Mouse (Mus musculus) frontal cortex, postnatal 36 days (tissue): Measurements from ENCODE around the gene Adi1.

Experiments
- DNase-seq, 2 experiments: peaks; one replicate each; pipeline ENCODE4 v3.0.0; 2022; ENCODE audit warnings: low spot score in 2 of 2

Adi1 gene

DNA sequence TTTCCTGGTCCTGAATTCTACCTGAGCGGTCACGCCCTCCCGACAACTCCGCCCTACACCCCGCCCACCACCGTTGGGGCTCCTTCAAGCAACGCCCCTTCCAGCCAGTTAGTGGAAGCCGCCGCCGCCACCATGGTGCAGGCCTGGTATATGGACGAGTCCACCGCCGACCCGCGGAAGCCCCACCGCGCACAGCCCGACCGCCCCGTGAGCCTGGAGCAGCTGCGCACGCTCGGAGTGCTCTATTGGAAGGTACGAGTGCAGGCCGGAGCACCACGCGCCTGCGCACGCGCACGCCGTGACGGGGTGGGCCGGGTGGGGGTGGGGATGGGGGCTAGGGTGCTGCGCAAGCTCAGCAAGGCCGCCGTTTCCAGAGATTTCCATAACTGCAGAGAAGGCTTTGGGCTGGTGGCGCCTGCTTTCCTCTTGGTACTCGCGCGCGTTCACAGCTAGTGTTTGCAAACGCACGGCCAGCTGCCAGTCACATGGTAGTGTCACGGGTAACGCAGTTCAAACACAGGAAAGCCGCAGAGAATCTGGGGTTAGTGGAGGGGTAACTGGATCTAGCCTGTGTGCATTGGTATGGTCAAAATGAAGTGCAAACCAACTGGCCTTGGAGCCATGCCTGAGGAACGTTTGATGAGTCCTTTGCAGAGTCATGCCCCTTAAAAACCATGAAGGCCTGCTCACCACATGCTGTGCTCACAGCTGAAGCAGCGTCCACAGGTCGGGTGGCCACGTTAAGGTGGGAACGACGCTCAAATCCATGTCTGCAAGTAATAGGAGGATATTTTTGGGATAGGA is at the start of gene Adi1:
Adi1 (plus strand) TSS at position 111 of the 804 bp plus-strand sequence.
- DNase-seq = peak; percentile 86 to 89

DNA sequence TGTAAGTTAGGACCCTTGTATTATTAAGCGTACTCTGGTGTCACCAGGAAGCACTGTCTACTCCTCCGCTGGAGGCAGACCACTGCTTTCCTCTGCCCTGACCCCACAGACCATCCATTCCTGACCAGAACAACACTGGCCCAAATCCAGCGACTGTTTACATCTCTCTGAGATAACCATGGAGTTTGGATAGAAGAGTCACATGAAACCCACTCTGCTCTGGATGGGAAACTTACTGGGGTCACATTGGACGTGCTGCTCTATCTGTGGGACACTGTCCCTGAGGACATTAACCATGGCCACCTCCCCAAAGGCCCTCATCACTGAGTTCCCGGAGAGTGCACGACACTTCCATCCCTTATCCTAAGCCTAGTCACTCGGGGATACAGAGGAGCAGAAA is 49.6 kb upstream of the Adi1 start:
- no peak for DNase-seq

GRCm38 (mm10) chr12:28627092-28627491 is 47.9 kb upstream of the Adi1 start:
- DNase-seq = no peak

GRCm38 (mm10) chr12:28628436-28628835 is 46.6 kb upstream of the Adi1 start:
- no peak for DNase-seq

- DNase-seq = no peak
These were observed 39.9 kb upstream of the Adi1 start for GRCm38 (mm10) chr12:28635058-28635534.

DNA sequence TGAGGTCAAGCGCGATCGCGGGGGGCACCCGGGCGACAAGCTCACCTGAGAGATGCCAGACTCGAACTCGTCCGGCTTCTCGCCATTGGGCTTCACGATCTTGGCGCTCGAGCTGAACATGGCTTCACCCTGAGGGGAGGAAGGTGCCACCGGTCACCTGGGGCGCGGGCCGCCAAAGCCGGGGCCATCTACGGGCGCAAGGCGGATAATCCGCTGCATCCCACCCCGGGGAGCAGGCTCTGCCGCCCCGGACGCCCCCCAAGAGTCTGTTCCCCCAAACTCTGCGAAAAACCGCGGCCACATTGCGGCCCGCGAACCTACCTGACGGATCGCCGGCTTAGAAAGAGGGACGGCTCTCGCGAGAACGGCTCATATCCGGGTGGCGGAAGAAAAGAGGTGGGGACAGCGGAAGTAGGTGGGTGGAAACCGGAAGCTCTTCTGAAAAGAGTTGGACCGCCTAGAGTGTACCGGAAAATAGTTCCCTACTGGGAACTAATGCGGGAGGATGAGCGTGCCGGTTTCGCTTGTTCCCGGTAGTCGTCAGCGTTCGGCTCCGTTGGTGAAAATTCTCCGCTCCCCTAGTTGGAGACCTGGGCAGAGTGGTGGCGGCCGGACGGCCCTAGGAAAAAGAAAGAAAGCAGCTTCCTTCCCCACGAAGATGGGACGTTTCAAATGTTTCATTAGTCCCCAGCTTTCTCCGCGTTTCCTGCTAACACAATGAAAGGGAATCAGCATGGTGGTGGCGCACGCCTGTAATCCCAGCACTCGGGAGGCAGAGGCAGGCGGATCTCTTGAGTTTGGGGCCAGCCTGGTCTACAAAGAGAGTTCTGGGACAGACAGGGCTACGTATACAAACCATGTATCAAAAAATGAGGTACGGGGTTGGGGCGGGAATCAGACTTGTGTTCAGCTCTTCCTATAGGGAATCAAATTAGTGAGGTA is 39.2 kb upstream of the Adi1 start, which contains the start of gene Rps7:
Rps7 (minus strand) TSS at position 419 of the 942 bp plus-strand sequence.
- peak; percentile 92 to 95 for DNase-seq

DNA sequence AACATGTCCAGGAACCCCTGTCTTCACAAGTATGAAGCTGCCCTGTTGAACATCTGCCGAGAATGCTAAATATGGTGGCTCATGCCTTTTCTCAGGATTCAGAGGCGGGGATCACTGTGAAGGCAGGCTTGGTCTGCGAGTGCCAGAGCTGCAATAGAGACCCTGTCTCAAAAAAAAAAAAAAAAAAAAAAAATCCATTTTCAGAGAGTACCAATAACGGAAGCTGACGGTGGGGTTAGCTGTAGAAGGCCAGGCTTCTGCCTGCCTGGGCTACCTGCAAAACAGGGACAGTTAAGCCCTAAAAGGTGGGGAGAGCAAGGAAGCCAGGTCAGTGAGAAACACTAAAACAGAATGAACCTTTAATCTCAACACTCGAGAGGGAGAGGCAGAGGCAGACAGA is 38.5 kb upstream of the Adi1 start:
- no peak for DNase-seq

- DNase-seq = no peak
These were observed 36.3 kb upstream of the Adi1 start for GRCm38 (mm10) chr12:28638778-28639177.

GRCm38 (mm10) chr12:28649141-28650110 is 25.6 kb upstream of the Adi1 start, which contains the start of gene Rnaseh1:
Rnaseh1 (plus strand) TSS chr12:28649602.
- DNase-seq = peak; percentile 92

DNA sequence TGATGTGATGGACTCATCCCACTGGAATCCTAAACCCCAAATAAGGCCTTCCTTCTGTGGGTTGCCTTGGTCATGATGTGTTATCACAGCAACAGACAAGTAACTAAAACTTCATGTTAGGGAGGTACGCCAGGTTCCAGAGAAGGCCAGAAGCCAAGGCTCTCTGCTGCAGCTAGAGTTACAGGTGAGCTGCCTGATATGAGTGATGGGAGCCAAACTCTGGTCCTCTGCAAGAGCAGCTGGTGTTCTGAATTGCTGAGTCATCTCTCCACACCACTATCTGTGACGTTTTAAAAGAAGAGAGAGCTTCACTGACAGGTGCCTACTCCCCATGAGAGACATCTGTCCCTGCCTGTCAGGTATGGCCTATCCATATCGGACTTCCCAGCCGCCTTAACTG is 12.4 kb upstream of the Adi1 start:
- no peak for DNase-seq

GRCm38 (mm10) chr12:28666734-28667133 is 8.3 kb upstream of the Adi1 start:
- DNase-seq = no peak

- DNase-seq = no peak
These were observed 7.7 kb upstream of the Adi1 start for GRCm38 (mm10) chr12:28667287-28667686.

DNA sequence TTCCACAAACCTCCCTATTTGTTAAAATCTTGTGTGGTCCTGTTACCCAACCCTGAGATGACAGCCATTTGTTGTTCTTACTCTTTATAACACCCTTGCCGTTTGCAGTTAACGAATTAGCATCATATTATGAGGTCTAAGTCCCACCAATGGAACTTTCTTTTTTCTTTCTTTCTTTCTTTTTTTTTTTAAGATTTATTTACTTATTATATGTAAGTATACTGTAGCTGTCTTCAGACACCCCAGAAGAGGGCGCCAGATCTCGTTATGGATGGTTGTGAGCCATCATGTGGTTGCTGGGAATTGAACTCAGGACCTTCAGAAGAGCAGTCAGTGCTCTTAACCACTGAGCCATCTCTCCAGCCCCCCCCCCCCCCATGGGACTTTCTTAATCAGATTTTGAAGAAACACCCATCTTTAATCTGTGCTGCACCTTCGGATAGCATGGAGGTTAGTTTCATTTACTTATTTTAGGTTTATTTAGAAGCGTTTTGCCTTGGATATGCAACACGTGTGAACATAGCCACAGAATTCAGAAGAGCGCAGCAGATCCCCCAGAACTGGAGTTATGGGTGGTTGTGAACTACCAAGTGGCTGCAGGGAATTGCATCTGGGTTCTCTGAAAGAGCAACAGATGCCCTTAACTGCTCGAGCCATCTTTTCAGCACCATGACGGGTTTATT is 852 bp upstream of the Adi1 start:
- DNase-seq = no peak

- no peak for DNase-seq
These were observed 836 bp downstream of the Adi1 start for GRCm38 (mm10) chr12:28675925-28676209.

DNA sequence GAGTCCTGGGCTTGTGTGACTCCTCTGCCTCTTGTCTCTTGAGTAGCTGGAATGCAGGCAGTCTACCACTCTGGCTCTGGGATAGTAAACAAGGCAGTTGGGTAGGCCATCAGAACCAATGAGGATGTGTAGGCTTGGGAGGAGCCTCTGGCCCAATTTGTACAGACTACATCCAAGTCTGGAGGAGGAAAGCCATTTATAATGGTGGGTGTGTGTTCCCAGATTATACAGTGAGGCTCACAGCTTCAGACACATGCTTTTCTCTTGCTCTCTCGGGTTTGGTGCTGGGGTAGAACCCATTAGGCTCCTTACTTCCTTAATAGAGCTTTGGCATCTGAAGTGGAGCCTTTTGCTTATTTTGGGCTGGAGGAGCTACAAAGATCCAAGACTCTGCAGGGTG is 9.6 kb downstream of the Adi1 start:
- no peak for DNase-seq

GRCm38 (mm10) chr12:28685771-28686170 is 10.7 kb downstream of the Adi1 start:
- DNase-seq = no peak

DNA sequence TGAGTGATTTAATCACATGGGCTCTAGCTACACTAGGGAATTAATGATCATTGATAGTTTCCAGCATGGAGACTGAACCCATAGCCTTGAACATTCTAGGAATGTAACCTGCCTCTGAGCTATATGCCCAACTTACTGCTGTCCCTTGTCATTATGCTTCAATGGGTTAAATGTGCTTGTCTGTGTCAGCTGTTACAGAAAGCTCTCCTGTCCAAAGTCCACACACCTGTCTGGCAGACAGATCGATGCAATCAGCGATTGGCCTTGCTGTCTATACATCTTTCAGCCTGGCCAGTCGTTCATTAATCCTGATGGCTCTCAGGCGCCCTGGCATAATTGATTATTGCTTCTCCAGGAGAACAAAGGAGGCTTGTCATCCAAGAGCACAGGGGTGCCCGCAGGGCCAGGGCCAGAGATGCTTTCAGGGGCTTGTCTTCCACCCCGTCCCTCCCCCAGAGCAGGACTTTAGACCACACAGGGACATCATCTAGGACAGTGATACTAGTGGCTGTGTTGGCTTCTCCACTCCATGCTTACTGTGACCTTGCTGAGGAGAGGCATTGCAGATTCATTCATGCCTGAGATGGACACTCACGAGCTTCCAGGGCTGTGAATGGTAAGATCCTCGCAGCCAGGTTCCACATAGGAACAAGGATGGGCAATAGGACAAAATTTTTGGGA is 11.3 kb downstream of the Adi1 start:
- DNase-seq = no peak

DNA sequence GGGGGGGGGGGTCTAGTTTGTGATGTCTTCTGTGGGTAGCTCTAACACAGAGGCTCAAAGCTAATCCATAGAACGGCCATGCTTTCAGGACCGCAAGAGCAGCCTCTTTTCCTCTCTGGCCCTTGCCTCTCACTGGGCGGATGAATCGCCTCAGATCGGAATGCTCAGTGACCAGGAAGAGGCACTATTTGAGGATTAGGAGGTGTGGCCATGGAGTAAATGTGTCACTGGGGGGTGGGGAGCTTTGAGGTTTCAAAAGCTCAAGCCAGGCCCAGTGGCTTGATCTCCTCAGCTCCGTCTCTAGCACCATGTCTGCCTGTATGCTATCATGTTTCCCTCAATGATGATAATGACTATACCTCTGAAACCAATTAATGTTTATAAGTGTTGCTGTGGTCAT is 14.0 kb downstream of the Adi1 start:
- DNase-seq = no peak

GRCm38 (mm10) chr12:28690730-28691129 is 15.7 kb downstream of the Adi1 start:
- no peak for DNase-seq

DNA sequence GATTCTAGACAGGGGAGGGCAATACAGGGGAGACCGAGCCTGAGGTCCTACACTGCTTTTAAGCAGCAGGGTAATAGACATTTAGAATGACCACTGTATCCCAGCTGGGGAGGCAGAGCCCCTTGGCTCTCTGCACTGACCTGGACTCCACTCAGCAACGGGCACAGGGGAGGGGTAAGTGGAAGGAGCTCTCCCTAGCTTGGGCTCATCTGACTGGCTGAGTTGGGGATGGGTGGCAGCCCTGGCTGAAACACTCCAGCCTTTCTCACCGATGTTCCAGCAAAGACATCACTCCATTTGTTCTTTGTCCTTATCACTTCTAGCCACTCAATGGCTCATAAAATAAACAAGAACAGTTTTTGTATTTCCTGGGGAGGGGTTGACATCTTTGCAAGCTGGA is 18.7 kb downstream of the Adi1 start:
- no peak for DNase-seq
